Mouse (Mus musculus): ENCODE results near the gene Grik5.

GRCm38 (mm10) chr7:25000711-25001110 lies 71.4 kb downstream of the Grik5 start:
- TF ChIP-seq TAL1 (IDR thresholded peaks at IDR 0.05; ENCODE audit: low read length) (no peak), GATA1 (IDR thresholded peaks at IDR 0.05; ENCODE audit: low read length) (no peak)

Data from erythroblast, embryonic 14.5 days (primary cell).